Mouse (Mus musculus) megakaryocyte, adult 5-6 weeks (primary cell): ENCODE data around the gene Tspan5. TPM values are rescaled to one million over a fixed set of nuclear protein-coding genes. Genes with fewer than 3 reads are reported as not detected.

Experiments
- ATAC-seq: 2 replicates; pipeline ENCODE4 v1.8.0; 2016; ENCODE audit warnings: mild to moderate bottlenecking, inconsistent platforms; ENCODE audit not compliant: poor library complexity, severe bottlenecking
- total RNA-seq, 2 experiments: library from RNA; stranded (forward) in 1 of 2; stranded (reverse) in 1 of 2; fragments of 153-499, 151-499 nt in 1 of 2; fragments of 221-1000, 200-1000 nt in 1 of 2; gene quantifications; 2 replicates each; pipeline versions ENCODE4 v1.2.3 to v1.2.4; 2015 to 2017

Gene Tspan5
- total RNA-seq, 2 experiments from 2014 or later = 24.4 to 39.0 TPM

GRCm38 (mm10) chr3:138843180-138843579 is 101.2 kb downstream of the Tspan5 start:
- no peak for ATAC-seq

DNA sequence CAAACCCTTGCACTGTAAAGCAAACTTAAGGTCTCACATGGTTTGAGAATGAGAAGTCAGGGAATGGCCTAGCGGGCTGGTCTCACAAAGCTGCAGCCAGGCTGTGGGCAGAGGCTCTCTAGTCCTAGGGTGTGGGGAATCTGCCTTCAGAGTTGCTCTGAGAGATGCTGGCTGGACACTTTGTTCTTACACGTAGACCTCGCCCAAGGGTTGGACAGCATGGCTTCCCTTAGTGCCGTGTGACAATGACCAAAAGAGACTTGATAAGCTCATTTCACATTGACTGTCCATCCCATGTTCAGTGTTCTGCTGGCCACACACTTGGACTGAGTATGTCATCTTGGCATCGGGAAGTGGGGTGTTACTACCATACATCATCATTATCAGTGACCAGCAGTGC is 101.6 kb downstream of the Tspan5 start:
- ATAC-seq = no peak

DNA sequence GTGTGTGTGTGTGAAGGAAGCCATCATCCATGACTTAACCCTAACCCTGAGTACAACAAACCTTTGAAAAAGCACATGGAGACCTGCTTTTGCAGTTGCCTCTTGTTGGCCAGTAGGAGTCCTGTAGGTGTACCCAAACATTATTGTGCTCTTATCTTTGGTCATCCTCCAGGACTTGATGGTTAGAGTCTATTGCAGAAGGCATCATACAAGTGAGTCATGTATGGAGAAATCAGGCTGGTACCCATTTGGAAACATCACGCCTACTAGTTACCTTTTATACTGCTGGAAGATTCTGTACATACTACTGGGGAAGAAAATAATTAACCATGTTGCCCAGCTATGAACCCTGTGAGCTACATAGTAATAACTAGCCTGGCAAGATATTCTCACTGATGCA is 103.8 kb downstream of the Tspan5 start:
- no peak for ATAC-seq

GRCm38 (mm10) chr3:138847809-138848208 is 105.8 kb downstream of the Tspan5 start:
- no peak for ATAC-seq

DNA sequence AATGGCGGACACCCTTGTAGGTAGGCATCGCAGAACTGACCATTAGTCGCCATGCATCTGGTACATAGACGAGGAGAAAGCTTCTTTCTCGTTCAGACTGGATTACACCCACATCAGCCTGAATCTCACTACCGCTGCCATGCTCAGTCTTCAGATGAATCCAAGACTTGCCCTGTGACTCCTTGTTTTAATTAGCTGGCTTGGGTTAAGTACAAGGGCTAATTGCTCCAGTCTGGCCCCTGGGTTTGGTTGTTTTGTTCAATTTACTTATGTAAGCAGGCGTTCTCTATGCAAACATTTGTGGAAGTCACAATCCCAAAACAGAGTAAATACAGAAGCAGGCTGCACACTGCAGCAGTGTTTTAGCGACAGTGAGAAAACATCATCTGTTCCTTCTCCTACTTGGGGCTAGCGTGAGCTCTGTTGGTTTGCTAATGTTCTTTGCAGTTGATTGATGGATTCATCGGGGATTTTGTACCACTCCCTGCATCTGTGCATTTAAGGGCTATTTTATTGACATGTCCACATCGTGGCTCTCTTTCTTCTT is 107.8 kb downstream of the Tspan5 start:
- ATAC-seq = no peak

DNA sequence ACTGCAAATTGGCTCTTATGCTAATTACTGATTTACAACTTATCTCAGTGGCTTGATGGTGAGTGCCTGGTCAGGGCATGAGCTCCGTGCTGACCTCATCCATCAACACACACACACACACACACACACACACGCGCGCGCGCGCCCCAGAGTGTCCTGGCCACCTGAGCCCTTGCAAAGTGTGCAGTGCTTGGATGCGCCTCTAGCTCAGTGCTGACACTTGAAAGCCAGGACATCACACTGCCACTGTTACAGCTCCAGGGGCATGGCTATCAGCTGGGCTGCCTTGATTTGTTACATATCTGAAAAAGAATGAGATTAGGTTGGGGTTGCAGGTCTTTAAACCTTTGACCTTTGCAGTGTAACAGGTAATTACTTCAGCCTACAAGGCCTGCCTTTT is 109.9 kb downstream of the Tspan5 start:
- no peak for ATAC-seq

GRCm38 (mm10) chr3:138852982-138853689 is 111.1 kb downstream of the Tspan5 start:
- ATAC-seq = no peak

- ATAC-seq = no peak
Observed at GRCm38 (mm10) chr3:138853996-138854836, 112.2 kb downstream of the Tspan5 start.

GRCm38 (mm10) chr3:138855387-138855786 is 113.4 kb downstream of the Tspan5 start:
- ATAC-seq = no peak

GRCm38 (mm10) chr3:138856946-138857345 is 115.0 kb downstream of the Tspan5 start:
- no peak for ATAC-seq

GRCm38 (mm10) chr3:138857805-138858546 is 116.0 kb downstream of the Tspan5 start:
- ATAC-seq = no peak

GRCm38 (mm10) chr3:138858649-138859048 is 116.7 kb downstream of the Tspan5 start:
- no peak for ATAC-seq

DNA sequence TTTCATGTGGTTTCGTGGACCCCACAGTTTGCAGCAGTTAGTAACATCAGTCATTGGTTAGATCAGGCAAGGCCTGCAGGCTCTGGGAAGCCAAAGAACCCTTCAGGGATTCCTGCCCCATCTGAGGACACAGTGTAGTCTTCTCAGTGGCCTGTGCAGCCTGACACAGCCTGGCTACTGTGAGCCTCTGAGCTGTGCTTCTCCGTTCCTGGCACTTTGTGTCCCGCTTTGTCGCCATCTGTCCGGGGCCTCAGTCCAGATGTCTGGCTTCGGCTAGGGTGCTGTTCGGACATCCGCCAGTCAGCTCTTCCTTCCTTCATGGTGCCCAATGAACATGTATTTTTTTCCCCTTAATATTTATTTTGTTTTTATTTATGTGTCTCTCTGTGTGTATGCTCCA is 117.2 kb downstream of the Tspan5 start:
- ATAC-seq = no peak

- no peak for ATAC-seq
Observed at GRCm38 (mm10) chr3:138859666-138860065, 117.7 kb downstream of the Tspan5 start.

GRCm38 (mm10) chr3:138860257-138860760 is 118.3 kb downstream of the Tspan5 start:
- ATAC-seq = no peak

DNA sequence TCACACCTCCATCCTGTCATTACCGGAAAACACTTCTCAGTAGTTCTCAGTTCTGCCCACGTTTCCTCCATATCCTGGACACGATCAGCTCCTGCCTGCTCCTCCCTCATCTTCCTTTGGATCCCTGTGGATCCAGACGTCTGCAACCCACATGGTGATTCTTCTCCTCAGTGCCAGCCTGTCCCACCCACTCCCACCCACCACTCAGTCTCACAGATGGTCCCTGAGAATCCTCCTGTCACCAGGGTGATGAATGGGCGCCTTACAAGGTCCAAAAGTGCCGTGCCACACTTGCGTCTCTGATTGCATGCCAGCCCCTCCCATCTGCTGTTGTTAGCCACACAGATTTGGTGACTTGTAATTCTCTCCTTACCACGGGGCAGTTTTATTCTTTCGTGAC is 119.0 kb downstream of the Tspan5 start:
- no peak for ATAC-seq

GRCm38 (mm10) chr3:138861589-138861988 is 119.6 kb downstream of the Tspan5 start:
- no peak for ATAC-seq

GRCm38 (mm10) chr3:138864166-138864648 is 122.2 kb downstream of the Tspan5 start:
- ATAC-seq = no peak

- no peak for ATAC-seq
Observed at GRCm38 (mm10) chr3:138865271-138865670, 123.3 kb downstream of the Tspan5 start.

- ATAC-seq = no peak
Observed at GRCm38 (mm10) chr3:138867149-138867848, 125.3 kb downstream of the Tspan5 start.
